Mouse (Mus musculus) frontal cortex, adult (tissue): Measurements from ENCODE around the gene Olfr787.

ENCODE experiments used
- ATAC-seq: cut with Nextera tagmentation; 2 replicates; pipeline ENCODE4 v1.9.2; 2017; ENCODE audit warnings: mild to moderate bottlenecking, moderate library complexity, mixed read lengths; ENCODE audit not compliant: low TSS enrichment

Gene Olfr787

DNA sequence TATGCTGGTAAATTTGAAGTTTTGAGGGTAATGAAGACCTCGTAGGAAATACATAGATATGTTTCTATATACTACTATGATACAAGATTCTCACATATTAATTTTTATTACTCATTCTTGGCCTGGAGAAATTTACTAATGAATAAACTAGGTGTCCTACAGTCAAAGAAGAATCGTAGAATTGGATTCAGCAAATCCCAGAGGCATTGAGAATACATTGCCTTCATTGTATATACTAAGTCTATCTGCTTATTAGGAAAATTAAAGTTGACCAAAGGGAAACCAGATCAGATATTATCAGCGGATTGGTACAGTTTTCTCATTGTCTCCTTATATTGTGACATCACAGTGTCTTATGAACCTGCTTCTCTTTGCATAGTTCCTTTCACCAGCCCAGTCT lies at the start of gene Olfr787:
Olfr787 (plus strand) TSS at position 301 of the 400 bp plus-strand sequence.
- ATAC-seq: no peak

DNA sequence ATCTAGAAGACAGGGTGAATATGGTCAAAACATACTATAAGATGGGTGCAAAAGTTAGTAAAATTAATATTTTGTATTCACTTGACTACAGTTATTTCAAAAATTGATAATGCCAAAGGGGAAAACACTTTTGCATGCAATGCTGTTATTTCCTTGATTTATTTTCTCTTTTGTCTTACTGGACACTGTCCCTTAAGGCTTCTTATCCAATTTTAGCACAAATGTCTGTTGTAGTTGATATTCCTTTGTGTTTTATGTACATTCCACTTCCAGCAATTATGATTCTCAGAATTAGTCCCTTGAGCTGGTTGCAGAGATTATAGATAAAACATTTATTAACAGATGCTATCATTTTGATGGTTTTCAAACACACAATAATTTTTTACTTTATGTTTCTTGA lies 34.7 kb upstream of the Olfr787 start, which contains the start of gene Olfr786:
Olfr786 (plus strand) TSS at position 301 of the 400 bp plus-strand sequence.
- no peak for ATAC-seq

DNA sequence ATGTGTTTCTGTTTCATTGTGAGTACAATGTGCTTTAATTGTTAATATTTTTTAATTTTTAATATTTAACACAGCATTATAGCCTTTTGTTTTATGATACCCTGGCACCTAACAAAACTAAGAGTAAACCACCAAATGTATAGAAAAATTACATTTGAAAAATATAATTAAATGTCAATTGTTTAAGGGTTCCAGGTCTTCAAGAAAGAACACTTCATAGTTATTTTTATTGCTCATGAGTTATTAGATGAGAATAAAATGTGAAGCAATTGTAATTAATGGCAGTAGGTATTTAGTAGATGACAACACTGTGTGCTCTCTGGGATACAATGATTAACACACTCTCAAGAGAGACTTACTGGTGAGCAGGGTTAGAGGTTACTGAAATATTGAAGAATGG lies 9.0 kb downstream of the Olfr787 start, which contains the start of gene Olfr788:
Olfr788 (plus strand) TSS at position 301 of the 400 bp plus-strand sequence.
- no peak for ATAC-seq

DNA sequence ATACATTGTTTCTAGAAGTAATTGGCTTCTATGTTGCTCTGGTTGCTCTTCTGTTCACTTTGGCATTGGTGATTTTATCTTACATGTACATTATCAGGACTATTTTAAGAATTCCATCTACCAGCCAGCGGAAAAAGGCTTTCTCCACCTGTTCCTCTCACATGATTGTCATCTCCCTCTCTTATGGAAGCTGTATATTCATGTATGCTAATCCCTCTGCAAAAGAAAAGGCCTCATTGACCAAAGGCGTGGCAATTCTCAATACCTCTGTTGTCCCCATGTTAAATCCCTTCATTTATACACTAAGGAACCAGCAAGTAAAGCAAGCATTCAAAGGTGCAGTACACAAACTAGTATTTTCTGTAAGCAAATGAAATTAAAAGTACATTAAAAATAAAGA lies 11.6 kb downstream of the Olfr787 start:
- no peak for ATAC-seq

DNA sequence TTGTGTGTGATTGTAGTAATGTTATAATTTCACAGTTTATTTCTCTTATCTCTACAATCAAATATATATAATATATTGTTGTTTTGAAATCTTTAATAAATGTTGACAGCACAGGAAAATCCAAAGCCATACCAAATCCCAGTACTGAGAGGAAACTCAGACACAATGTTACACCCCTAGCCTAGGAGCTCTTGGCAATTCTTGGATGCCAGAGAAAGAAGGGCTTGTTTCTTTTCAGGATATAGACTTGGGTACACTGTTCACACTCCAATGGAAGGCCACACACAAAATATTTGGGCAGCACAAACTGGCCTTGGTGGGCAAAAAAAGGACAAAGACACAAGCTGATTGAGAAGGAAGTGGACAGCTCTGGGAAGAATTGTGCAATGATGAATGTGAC lies 12.1 kb downstream of the Olfr787 start:
- ATAC-seq: no peak

DNA sequence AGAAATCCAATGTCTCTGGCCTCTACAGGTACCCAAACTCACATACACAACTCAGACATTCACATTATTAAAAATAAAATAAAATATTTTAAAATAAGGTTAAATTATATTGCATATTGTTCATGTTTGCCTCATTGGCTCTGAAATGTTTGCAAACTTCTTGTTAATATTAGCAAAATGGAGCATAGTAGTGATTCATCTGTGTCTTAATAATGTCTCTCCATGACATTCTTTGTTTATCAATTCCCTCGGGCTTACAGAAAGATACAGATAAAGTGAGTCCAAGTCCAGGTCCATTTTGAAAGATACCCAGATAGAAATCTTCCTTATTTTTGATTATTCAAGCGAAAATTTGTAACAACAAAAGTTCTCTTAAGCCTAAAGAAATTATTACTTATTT lies 22.8 kb downstream of the Olfr787 start, which contains the start of gene Olfr789:
Olfr789 (plus strand) TSS at position 301 of the 400 bp plus-strand sequence.
- ATAC-seq: no peak

DNA sequence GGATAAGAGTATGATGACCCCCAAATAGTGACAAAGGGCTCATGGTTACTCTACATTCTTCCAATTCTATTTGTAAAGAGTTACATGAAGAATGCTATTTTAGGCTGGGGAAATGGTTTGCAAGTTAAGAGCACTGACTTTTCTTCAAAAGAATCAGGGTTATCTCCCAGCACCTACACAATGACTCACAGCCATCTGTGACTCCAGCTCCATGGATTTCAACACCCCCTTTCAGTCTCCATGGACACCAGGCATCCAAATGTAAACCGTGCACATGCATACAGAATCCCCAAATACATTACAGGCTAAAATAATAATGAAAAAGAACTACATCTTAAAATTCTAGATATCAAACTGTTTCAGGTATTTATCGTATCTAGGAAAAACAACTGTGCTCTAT lies 28.4 kb downstream of the Olfr787 start:
- peak; percentile 100 for ATAC-seq

DNA sequence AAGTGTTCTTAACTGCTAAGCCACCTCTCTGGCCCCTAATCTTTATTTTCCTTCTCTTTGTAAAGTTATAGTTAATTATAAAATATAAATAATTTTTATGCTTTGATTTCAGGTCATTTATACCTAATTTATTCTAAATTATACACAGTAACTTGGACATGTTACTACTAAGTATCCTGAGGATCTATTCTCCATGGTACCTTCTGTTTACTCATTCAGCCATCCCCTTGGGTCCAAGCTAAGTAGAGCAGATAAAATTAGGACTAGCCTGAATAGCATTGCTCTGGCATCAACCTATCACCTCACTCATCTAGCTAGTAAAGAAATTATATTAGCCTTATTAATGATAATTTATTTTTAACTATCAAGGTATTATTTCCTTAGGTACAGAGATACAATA lies 36.5 kb downstream of the Olfr787 start, which contains the start of gene Olfr790:
Olfr790 (plus strand) TSS at position 301 of the 400 bp plus-strand sequence.
- no peak for ATAC-seq
